Mouse (Mus musculus): ENCODE measurements at regions not wholly inside any gene's neighbourhood (a gene's known extent, or its start where the extent isn't known, plus 50 kb on each side); places are given as distances from the start of the nearest gene placed in this dataset.
"Not testable (repeated sequence)": the region's sequence is repeated elsewhere in the genome, so short reads cannot be mapped to it uniquely, and the experiment has no call there.

DNA sequence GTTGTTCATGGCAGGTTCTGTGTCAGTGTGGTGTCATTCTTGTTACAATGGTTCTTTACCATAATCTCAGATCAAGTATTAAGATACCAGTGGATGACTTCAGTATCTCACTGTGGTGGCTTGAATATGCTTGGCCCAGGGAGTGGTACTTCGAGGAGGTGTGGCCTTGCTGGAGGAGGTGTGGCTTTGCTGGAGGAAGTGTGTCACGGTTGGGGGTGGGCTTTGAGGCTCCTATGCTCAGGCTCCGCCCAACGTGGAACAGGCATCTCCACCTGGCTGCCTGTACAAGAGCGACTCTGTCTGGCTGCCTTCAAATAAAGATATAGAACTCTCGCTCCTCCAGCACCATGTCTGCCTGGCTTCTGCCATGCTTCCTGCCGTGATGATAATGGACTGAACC is 63.6 kb downstream of the Cd2 start:
- no peak overlapping the region for H3K9ac ChIP-seq
- no peak overlapping the region for H3K4me2 ChIP-seq
- H3K9me3 ChIP-seq, result no peaks in the 10 kb centered on the region
- 75% methylated on average over 7 of the region's 7 CpGs for WGBS
- no peak overlapping the region for H3K4me3 ChIP-seq
- no peak for ATAC-seq (ENCODE audit: low FRiP score)
- H3K4me1 ChIP-seq (replicated peaks), result no peaks in the 10 kb centered on the region
- no peaks in the 10 kb centered on the region for H3K27me3 ChIP-seq
- H3K27ac ChIP-seq, result no peak overlapping the region
- H3K36me3 ChIP-seq, result no peaks in the 10 kb centered on the region

DNA sequence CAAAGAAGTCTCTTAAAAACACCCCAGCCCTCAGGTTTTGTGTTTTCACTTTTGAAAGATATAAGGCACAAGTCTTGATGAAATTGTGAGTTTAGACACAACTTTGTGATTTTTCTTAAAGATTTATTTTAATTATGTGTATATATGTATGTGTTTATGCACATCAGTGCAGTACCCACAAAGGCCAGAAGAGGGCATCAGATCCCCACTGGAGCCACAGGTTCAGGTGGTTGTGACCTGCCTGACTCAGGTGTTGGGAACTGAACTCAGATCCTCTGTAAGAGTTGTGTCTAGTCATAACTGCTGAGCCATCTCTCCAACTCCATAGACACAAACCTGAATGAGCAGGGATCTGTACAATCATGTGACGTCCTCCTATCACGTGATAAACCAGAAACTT is 67.8 kb downstream of the Cd2 start:
- Histone ChIP-seq H3K27ac (no peak overlapping the region), H3K9ac (no peak overlapping the region), H3K27me3 (no peaks in the 10 kb centered on the region), H3K9me3 (no peaks in the 10 kb centered on the region), H3K36me3 (no peaks in the 10 kb centered on the region), H3K4me3 (no peak overlapping the region), H3K4me1 (replicated peaks) (no peaks in the 10 kb centered on the region), H3K4me2 (no peak overlapping the region)
- ATAC-seq (ENCODE audit: low FRiP score), result no peak
- 98% methylated on average over 2 of the region's 2 CpGs for WGBS

DNA sequence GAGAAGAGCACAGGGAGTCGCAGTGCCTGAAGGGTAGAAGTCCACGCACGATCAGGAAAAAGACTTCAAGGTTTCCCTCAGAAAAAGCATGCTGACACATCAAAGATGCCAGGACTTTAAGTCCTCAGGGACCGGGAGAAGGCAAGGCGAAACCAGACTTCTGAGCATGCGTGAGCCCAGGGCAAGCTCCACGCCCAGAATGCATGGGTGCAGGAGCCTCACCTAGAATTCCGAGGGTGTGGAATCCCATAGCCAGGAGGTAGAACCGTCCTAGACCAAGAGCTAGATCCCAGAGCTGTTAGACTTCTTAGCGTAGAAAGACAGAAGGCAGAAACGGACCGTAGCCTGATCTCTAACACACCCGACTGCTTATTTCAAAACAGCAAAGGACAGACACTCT is 71.0 kb downstream of the Cd2 start:
- H3K27ac ChIP-seq, result no peak overlapping the region
- no peaks in the 10 kb centered on the region for H3K9me3 ChIP-seq
- H3K27me3 ChIP-seq, result no peaks in the 10 kb centered on the region
- H3K36me3 ChIP-seq, result no peaks in the 10 kb centered on the region
- H3K4me3 ChIP-seq, result no peak overlapping the region
- H3K4me2 ChIP-seq, result no peak overlapping the region
- no peak for ATAC-seq (ENCODE audit: low FRiP score)
- peaks cover 19% of the 10 kb centered on the region for H3K4me1 ChIP-seq (replicated peaks)
- no peak overlapping the region for H3K9ac ChIP-seq
- WGBS, result 92% methylated on average over 13 of the region's 13 CpGs

DNA sequence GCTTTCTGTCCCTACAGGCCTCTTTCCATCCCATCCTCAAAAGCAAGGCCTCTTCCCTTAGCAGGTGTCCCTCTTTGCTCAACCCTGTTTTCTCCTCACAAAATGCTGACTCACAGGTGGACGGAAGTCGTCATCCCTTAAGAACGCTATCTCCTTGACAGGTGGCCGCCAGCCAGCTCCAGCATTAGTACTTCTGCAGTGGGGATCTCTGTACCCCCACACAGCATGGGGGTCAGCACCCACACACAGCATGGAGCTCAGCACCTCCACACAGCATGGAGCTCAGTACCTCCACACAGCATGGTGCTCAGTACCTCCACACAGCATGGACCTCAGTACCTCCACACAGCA is 74.6 kb downstream of the Cd2 start:
- peak overlapping the region; percentile 84 for H3K27ac ChIP-seq
- H3K4me2 ChIP-seq, result no peak overlapping the region
- H3K4me3 ChIP-seq, result no peak overlapping the region
- no peak overlapping the region for H3K9ac ChIP-seq
- WGBS, result 59% methylated on average over 4 of the region's 4 CpGs
- peak; percentile 6; the same call in 1 of the 2 replicates for ATAC-seq (ENCODE audit: low FRiP score)
- peaks cover 19% of the 10 kb centered on the region for H3K4me1 ChIP-seq (replicated peaks)
- H3K9me3 ChIP-seq, result no peaks in the 10 kb centered on the region
- H3K36me3 ChIP-seq, result no peaks in the 10 kb centered on the region
- H3K27me3 ChIP-seq, result no peaks in the 10 kb centered on the region

DNA sequence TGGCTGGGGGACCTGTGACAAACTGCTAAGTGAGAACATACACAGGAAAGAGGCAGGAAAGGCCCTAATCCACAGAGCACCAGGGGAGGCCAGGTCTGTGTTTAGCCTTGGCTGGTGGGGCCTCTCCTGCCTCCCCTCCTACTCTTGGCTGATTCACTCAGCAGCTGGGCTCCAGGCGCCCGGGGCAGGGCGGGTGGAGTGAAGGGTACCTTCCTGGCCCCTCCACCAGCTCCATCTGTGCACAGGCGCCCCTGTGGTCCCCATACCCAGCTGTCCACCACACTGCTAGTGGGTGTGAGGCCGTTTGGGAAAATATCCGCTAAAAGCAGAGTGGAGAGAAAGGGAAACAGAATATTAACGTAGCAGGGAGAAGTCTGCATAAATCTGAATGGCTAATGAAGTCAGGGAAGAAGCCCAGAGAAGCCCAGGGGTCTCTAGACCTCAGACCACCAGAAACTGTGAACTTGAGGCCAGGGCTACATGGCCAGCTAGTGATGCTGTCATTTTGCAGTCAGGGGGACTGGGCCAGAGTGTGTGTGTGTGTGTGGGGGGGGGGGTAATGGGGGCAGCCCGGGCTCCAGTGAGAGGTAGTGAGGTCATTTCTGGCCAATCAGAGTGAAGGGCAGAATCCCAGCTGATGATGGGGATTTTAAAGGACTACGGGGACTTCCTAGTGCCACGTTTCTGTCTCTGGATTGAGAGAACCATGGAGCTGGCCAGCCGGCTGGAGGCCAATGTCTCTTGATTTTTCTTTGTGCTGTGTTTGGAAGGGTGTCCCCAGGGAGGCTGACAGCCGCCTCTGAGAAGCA is 75.1 kb downstream of the Cd2 start:
- ATAC-seq (ENCODE audit: low FRiP score), result peak; percentile 88
- Histone ChIP-seq H3K9me3 (no peaks in the 10 kb centered on the region), H3K36me3 (no peaks in the 10 kb centered on the region), H3K4me2 (peak overlapping the region; percentile 18; the same call in 1 of the 2 replicates), H3K27me3 (no peaks in the 10 kb centered on the region), H3K9ac (peak overlapping the region; percentile 19; the same call in 1 of the 2 replicates), H3K4me1 (replicated peaks) (peaks cover 19% of the 10 kb centered on the region), H3K4me3 (no peak overlapping the region), H3K27ac (peak overlapping the region; percentile 84)
- 9% methylated on average over 12 of the region's 12 CpGs for whole genome bisulfite sequencing

DNA sequence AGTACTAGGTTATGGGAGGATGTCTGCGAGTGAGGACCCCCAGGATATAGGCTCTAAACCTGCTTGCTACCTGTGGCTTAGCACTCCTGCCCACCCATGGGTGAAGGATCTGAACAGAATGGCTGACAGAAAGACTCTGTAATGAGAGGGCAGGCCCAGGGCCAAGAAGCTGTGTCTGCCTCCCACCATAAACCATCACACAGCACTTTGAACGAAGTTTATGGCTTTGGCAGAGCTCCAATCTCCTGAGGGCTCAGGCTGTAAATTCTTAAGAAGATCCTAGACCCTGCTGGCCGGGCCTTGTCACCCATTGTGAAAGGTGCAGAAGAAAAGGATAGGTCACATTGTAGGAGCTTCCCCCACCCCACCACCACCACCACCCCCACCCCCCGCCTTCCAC is 75.8 kb downstream of the Cd2 start:
- WGBS, result 56% methylated on average over 4 of the region's 4 CpGs
- Histone ChIP-seq H3K4me2 (no peak overlapping the region), H3K4me1 (replicated peaks) (peaks cover 19% of the 10 kb centered on the region), H3K9ac (no peak overlapping the region), H3K27me3 (no peaks in the 10 kb centered on the region), H3K27ac (peak overlapping the region; percentile 84), H3K36me3 (no peaks in the 10 kb centered on the region), H3K9me3 (no peaks in the 10 kb centered on the region), H3K4me3 (no peak overlapping the region)
- peak; percentile 22 for ATAC-seq (ENCODE audit: low FRiP score)

DNA sequence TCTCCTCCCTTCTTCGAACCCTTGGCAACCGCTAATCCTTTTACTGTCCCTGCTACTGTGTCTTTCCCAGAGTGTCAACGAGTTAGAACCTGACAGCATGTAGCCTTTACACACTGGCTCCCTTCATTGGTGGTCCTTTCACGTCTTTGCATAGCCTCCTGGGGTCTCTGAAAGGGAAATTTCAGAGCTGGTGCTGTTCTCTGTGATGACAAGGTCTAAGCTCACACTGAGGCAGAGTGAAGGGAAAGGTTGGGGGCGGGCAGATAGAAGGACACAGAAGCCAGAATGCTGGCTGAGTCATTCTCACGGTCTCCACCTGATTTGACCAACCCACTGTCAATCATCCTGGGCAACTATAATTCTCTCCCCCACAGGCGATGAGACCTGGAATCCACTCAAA is 78.2 kb downstream of the Cd2 start:
- Histone ChIP-seq H3K4me3 (no peak overlapping the region), H3K9ac (no peak overlapping the region), H3K4me1 (replicated peaks) (peaks cover 19% of the 10 kb centered on the region), H3K4me2 (no peak overlapping the region), H3K36me3 (no peaks in the 10 kb centered on the region), H3K9me3 (no peaks in the 10 kb centered on the region), H3K27ac (no peak overlapping the region), H3K27me3 (no peaks in the 10 kb centered on the region)
- WGBS, result 69% methylated on average over 7 of the region's 7 CpGs
- no peak for ATAC-seq (ENCODE audit: low FRiP score)

DNA sequence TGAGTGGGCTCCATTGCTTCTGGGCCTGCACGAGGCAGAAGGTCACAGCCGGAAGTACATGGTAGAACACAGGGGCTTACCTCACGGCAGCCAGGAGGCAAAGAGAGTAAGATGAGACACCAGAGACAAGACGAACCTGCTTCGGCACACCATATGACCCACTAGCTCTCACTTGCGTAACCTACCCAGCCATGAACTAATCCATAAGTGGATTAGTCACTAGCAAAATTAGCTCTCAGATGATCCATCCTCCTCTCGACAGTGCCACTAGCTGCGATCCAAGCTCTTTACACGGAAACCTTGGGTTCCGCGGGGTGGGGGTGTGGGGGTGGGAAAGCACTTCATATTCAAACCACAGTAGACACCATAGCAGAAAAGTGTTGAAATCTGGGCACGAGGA is 79.0 kb downstream of the Cd2 start:
- Histone ChIP-seq H3K27ac (no peak overlapping the region), H3K4me2 (no peak overlapping the region), H3K36me3 (no peaks in the 10 kb centered on the region), H3K9ac (no peak overlapping the region), H3K9me3 (no peaks in the 10 kb centered on the region), H3K4me3 (no peak overlapping the region), H3K4me1 (replicated peaks) (peaks cover 19% of the 10 kb centered on the region), H3K27me3 (no peaks in the 10 kb centered on the region)
- WGBS, result 92% methylated on average over 12 of the region's 12 CpGs
- no peak for ATAC-seq (ENCODE audit: low FRiP score)

DNA sequence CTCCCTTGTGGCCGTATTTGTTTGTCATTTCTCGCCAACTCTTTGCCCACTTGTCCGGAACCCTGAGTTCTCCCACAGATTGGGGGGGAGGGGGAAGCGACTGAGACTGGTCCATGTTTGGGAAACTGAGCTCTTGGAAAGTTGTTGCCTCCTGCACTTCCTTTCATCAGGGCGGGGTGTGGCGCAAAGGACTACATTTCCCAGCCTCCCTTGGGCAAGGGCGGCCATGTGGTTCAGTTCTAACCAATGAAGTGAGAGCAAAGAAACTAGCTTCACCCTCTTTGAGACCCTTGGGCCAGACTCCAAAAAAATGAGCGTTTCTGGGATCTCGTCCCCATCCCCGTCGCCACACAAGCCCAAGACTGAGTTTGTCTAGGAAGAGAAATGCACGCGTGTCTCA is 81.6 kb downstream of the Cd2 start:
- not testable (repeated sequence) for H3K4me2 ChIP-seq; H3K36me3 ChIP-seq; ATAC-seq (ENCODE audit: low FRiP score); H3K4me3 ChIP-seq; H3K9ac ChIP-seq; H3K27me3 ChIP-seq; H3K27ac ChIP-seq; H3K4me1 ChIP-seq (replicated peaks); H3K9me3 ChIP-seq
- 96% methylated on average over 13 of the region's 13 CpGs for WGBS

DNA sequence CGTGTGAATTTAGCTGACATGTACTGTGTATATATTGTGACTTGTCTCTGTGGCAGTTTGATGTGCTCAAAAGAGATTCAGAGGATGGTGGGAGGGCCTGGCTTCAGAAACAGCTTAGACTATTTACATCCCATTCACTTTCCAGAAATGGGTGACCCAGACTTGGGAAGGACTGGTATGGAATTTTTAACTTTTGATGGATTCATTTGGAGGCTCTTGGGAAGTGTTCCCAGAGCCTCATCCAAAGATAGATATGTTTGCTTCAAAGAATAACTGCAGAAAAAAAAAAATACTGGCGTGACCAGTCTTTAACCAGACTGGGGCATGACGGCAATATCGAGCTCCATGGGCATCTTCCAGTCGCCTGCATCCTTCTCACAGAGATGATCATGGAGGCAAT is 84.6 kb upstream of the Ptgfrn start:
- WGBS, result 85% methylated on average over 5 of the region's 5 CpGs
- no peak overlapping the region for H3K27ac ChIP-seq
- no peak overlapping the region for H3K4me2 ChIP-seq
- ATAC-seq (ENCODE audit: low FRiP score), result no peak
- no peak overlapping the region for H3K4me3 ChIP-seq
- H3K27me3 ChIP-seq, result no peaks in the 10 kb centered on the region
- H3K9me3 ChIP-seq, result no peaks in the 10 kb centered on the region
- H3K36me3 ChIP-seq, result no peaks in the 10 kb centered on the region
- H3K9ac ChIP-seq, result no peak overlapping the region
- H3K4me1 ChIP-seq (replicated peaks), result peaks cover 20% of the 10 kb centered on the region

DNA sequence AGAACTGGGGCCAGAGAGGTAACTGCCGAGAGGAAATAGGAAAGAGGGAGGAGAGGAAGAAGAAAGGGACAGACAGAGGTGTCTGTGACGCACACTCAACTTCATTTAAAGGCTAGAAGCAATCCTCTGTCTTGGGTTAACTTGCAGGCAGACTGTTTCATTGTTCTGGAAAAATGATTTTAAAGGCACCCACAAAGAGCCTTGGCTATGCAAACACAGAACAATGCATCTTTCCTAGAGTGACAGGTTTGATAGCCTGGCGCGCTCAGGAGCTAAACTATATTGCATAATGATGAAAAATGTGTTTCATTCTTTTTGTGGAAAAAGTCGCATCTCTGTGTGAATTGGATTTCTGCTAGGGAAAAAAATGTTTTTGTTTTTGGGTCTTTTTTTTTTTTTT is 84.2 kb upstream of the Ptgfrn start:
- no peak overlapping the region for H3K4me3 ChIP-seq
- peaks cover 20% of the 10 kb centered on the region for H3K4me1 ChIP-seq (replicated peaks)
- no peak overlapping the region for H3K9ac ChIP-seq
- no peaks in the 10 kb centered on the region for H3K27me3 ChIP-seq
- no peaks in the 10 kb centered on the region for H3K36me3 ChIP-seq
- H3K9me3 ChIP-seq, result no peaks in the 10 kb centered on the region
- ATAC-seq (ENCODE audit: low FRiP score), result no peak
- WGBS, result 47% methylated on average over 5 of the region's 5 CpGs
- peak overlapping the region; percentile 58 for H3K27ac ChIP-seq
- H3K4me2 ChIP-seq, result no peak overlapping the region

DNA sequence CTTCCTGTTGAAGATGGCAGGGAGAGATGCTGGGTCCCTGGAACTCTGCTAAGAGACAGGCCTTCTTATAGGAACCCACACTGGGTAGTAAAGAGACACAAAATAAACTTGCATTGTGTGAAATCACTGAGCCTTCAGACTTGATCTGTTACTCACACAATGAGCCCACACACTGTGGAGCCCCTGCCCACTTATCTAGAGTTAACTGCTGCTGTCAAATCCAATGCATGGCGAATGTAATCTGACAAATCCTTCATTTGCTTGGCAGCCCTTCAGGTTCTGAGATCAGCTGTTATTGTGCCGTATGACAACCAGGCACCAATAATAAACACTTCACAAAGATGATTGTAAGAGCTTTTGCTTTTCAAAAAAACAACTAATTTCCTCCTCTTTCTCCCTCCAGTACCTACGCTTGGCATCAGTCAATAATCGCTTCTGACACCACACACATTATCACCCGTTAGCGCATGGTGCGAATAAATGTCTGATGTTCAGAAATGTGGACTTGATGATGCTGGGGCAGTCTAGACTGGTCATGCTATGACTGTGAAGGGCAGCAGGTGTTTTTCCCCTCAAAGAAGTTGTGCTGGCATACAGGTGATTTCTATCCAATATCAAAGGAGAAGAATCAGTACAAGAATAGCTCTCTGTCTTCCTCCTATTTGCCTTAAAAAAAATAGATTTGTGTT is 81.4 kb upstream of the Ptgfrn start:
- 66% methylated on average over 7 of the region's 7 CpGs for WGBS
- peak overlapping the region; percentile 23; the same call in 1 of the 2 replicates for H3K27ac ChIP-seq
- peak; percentile 52 for ATAC-seq (ENCODE audit: low FRiP score)
- no peaks in the 10 kb centered on the region for H3K36me3 ChIP-seq
- H3K4me3 ChIP-seq, result no peak overlapping the region
- H3K27me3 ChIP-seq, result no peaks in the 10 kb centered on the region
- H3K4me1 ChIP-seq (replicated peaks), result peaks cover 20% of the 10 kb centered on the region
- H3K9me3 ChIP-seq, result no peaks in the 10 kb centered on the region
- no peak overlapping the region for H3K9ac ChIP-seq
- H3K4me2 ChIP-seq, result no peak overlapping the region

DNA sequence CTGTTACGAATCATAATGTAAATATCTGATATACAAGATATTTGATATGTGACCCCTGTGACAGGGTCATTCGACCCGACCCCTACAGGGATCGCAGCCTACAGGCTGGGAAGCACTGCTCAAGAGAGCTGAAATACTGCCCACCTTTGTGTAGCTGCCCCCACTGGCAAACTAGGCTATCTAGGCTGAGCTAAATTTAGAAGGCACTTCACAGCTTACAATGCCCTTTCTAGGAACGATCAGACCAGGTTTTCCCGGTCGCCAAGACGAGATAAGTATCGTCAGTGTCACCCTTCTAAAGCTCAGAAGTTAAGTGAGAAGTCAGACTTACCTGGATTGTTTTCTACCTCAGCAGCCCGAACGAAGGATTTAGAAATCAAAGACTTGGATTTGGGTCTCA is 71.9 kb upstream of the Ptgfrn start:
- Histone ChIP-seq H3K27me3 (no peaks in the 10 kb centered on the region), H3K4me2 (no peak overlapping the region), H3K27ac (no peak overlapping the region), H3K9ac (no peak overlapping the region), H3K4me3 (no peak overlapping the region), H3K36me3 (no peaks in the 10 kb centered on the region), H3K4me1 (replicated peaks) (no peaks in the 10 kb centered on the region), H3K9me3 (peaks cover 25% of the 10 kb centered on the region)
- ATAC-seq (ENCODE audit: low FRiP score), result no peak
- whole genome bisulfite sequencing, result 91% methylated on average over 11 of the region's 11 CpGs

All from hindbrain, embryonic 13.5 days (tissue).